Mouse (Mus musculus) neural tube, embryonic 14.5 days (tissue): ENCODE data around the gene Farp1. TPM values are rescaled to one million over a fixed set of nuclear protein-coding genes. Genes with fewer than 3 reads are reported as not detected.
"Not testable (repeated sequence)": the region's sequence is repeated elsewhere in the genome, so short reads cannot be mapped to it uniquely, and the experiment has no call there.

ENCODE experiments used
- ATAC-seq: fragments of 200-750 bp; cut with Nextera tagmentation; 2 replicates; pipeline ENCODE4 v1.8.0; 2017; ENCODE audit warnings: low read depth, mild to moderate bottlenecking, moderate TSS enrichment, moderate library complexity
- H3K27ac ChIP-seq: fragments of 300-500 bp; sonication (generic); 2 replicates; pipeline ENCODE4 v1.5.1; 2014; ENCODE audit warnings: low read depth, mild to moderate bottlenecking, control low read depth, low read length, moderate library complexity, mixed read lengths
- H3K27me3 ChIP-seq: fragments of 300-500 bp; sonication (generic); 2 replicates; pipeline ENCODE4 v1.6.1; 2014; ENCODE audit warnings: low read length; ENCODE audit not compliant: control insufficient read depth, insufficient read depth
- H3K36me3 ChIP-seq: fragments of 300-500 bp; sonication (generic); 2 replicates; pipeline ENCODE4 v1.6.1; 2014; ENCODE audit warnings: low read length, mixed read lengths; ENCODE audit not compliant: control insufficient read depth, insufficient read depth
- H3K4me1 ChIP-seq: fragments of 300-500 bp; sonication (generic); 2 replicates; pipeline ENCODE4 v1.6.1; 2014; ENCODE audit warnings: low read length; ENCODE audit not compliant: control insufficient read depth, insufficient read depth
- H3K4me2 ChIP-seq: fragments of 300-500 bp; sonication (generic); 2 replicates; pipeline ENCODE4 v1.6.1; 2014; ENCODE audit warnings: mild to moderate bottlenecking, low read depth, low read length, control low read depth
- H3K4me3 ChIP-seq: fragments of 300-500 bp; sonication (generic); 2 replicates; pipeline ENCODE4 v1.5.1; 2014; ENCODE audit warnings: low read depth, low read length, control low read depth, mixed read lengths
- H3K9ac ChIP-seq: fragments of 300-500 bp; sonication (generic); replicated peaks from 2 replicates; pipeline ENCODE4 v1.6.1; 2014; ENCODE audit warnings: low read depth, mild to moderate bottlenecking, control low read depth, low read length, mixed read lengths
- H3K9me3 ChIP-seq: fragments of 300-500 bp; sonication (generic); 2 replicates; pipeline ENCODE4 v1.6.1; 2016; ENCODE audit warnings: low read length; ENCODE audit not compliant: control insufficient read depth
- WGBS: fragments of 180-500 bp; shearing (Covaris S2); extraction: QIAGEN DNeasy Blood & Tissue Kit; methylation state at CpG from one replicate; pipeline ENCODE4 v1.1.7; 2014; 5-methylcytosine and 5-hydroxymethylcytosine counted together
- polyA plus RNA-seq: library from polyadenylated mRNA; unstranded; fragments of >200 nt; fragmentation: Nextera tagmentation; extraction: Ambion mirVana; gene quantifications from 2 replicates; pipeline ENCODE4 v1.2.1, GENCODE M21; 2014

Farp1 gene
- polyA plus RNA-seq, 1 experiment from 2014 or later, result 34.9 TPM

- not testable (repeated sequence) for H3K4me2 ChIP-seq, H3K4me3 ChIP-seq, H3K4me1 ChIP-seq, H3K27me3 ChIP-seq, H3K9ac ChIP-seq, ATAC-seq, H3K36me3 ChIP-seq, H3K9me3 ChIP-seq, H3K27ac ChIP-seq
- WGBS, result 97% methylated on average over 3 of the region's 4 CpGs
Measured at GRCm38 (mm10) chr14:121051002-121051401, 16.0 kb downstream of the Farp1 start.

- Histone ChIP-seq H3K27me3 (no peaks in the 10 kb centered on the region), H3K9ac (no peak overlapping the region), H3K36me3 (no peaks in the 10 kb centered on the region), H3K9me3 (no peaks in the 10 kb centered on the region), H3K27ac (no peak overlapping the region; the same call in 1 of the 2 replicates), H3K4me1 (peaks cover 4% of the 10 kb centered on the region; the same call in 1 of the 2 replicates), H3K4me2 (no peak overlapping the region), H3K4me3 (no peak overlapping the region)
- WGBS, result 4% methylated on average over 5 of the region's 5 CpGs
- ATAC-seq, result peak; percentile 34; the same call in 1 of the 2 replicates
Measured at GRCm38 (mm10) chr14:121053020-121053518, 18.1 kb downstream of the Farp1 start.

- H3K27ac ChIP-seq, result no peak overlapping the region
- 62% methylated on average over 5 of the region's 5 CpGs for WGBS
- no peak for ATAC-seq
Measured at GRCm38 (mm10) chr14:121054062-121054461, 19.1 kb downstream of the Farp1 start.

GRCm38 (mm10) chr14:121057750-121058149 is 22.8 kb downstream of the Farp1 start:
- Histone ChIP-seq H3K4me3 (no peak overlapping the region), H3K9ac (no peak overlapping the region), H3K27me3 (no peaks in the 10 kb centered on the region), H3K4me1 (peaks cover 21% of the 10 kb centered on the region), H3K36me3 (no peaks in the 10 kb centered on the region), H3K4me2 (no peak overlapping the region), H3K9me3 (no peaks in the 10 kb centered on the region), H3K27ac (no peak overlapping the region)
- WGBS, result 98% methylated on average over 5 of the region's 5 CpGs
- ATAC-seq, result no peak

More at GRCm38 (mm10) chr14:121054062-121054461, 19.1 kb downstream of the Farp1 start:
- Histone ChIP-seq H3K4me1 (peaks cover 4% of the 10 kb centered on the region; the same call in 1 of the 2 replicates), H3K4me3 (no peak overlapping the region), H3K9ac (no peak overlapping the region), H3K36me3 (no peaks in the 10 kb centered on the region), H3K4me2 (no peak overlapping the region), H3K9me3 (no peaks in the 10 kb centered on the region), H3K27me3 (no peaks in the 10 kb centered on the region)

GRCm38 (mm10) chr14:121058481-121058880 is 23.5 kb downstream of the Farp1 start:
- H3K9ac ChIP-seq, result no peak overlapping the region
- no peak overlapping the region for H3K27ac ChIP-seq
- 100% methylated on average over 1 of the region's 1 CpGs for WGBS
- no peak overlapping the region for H3K4me2 ChIP-seq
- H3K4me1 ChIP-seq, result peaks cover 27% of the 10 kb centered on the region
- H3K9me3 ChIP-seq, result no peaks in the 10 kb centered on the region
- no peak overlapping the region for H3K4me3 ChIP-seq
- H3K36me3 ChIP-seq, result no peaks in the 10 kb centered on the region
- no peaks in the 10 kb centered on the region for H3K27me3 ChIP-seq
- no peak for ATAC-seq

- no peaks in the 10 kb centered on the region for H3K36me3 ChIP-seq
- H3K27ac ChIP-seq, result no peak overlapping the region
- no peaks in the 10 kb centered on the region for H3K27me3 ChIP-seq
- 32% methylated on average over 10 of the region's 10 CpGs for WGBS
- no peaks in the 10 kb centered on the region for H3K9me3 ChIP-seq
- H3K9ac ChIP-seq, result no peak overlapping the region
- H3K4me2 ChIP-seq, result no peak overlapping the region
- H3K4me1 ChIP-seq, result peaks cover 31% of the 10 kb centered on the region
- ATAC-seq, result no peak
- no peak overlapping the region for H3K4me3 ChIP-seq
Measured at GRCm38 (mm10) chr14:121059266-121059665, 24.3 kb downstream of the Farp1 start.

GRCm38 (mm10) chr14:121060484-121060883 is 25.5 kb downstream of the Farp1 start:
- Histone ChIP-seq H3K4me3 (no peak overlapping the region), H3K27me3 (no peaks in the 10 kb centered on the region), H3K27ac (no peak overlapping the region), H3K9me3 (no peaks in the 10 kb centered on the region), H3K36me3 (no peaks in the 10 kb centered on the region), H3K9ac (no peak overlapping the region), H3K4me2 (no peak overlapping the region), H3K4me1 (peaks cover 31% of the 10 kb centered on the region)
- ATAC-seq, result no peak
- 85% methylated on average over 11 of the region's 11 CpGs for WGBS

GRCm38 (mm10) chr14:121061686-121062085 is 26.7 kb downstream of the Farp1 start:
- peaks cover 31% of the 10 kb centered on the region for H3K4me1 ChIP-seq
- H3K36me3 ChIP-seq, result no peaks in the 10 kb centered on the region
- WGBS, result 80% methylated on average over 4 of the region's 4 CpGs
- H3K27ac ChIP-seq, result peak overlapping the region; percentile 75
- H3K9ac ChIP-seq, result 0 out of 2 replicates have a peak overlapping the region, but pooled peaks have one; percentile 12
- ATAC-seq, result no peak
- H3K4me2 ChIP-seq, result no peak overlapping the region
- H3K9me3 ChIP-seq, result no peaks in the 10 kb centered on the region
- no peak overlapping the region for H3K4me3 ChIP-seq
- no peaks in the 10 kb centered on the region for H3K27me3 ChIP-seq

- 16% methylated on average over 14 of the region's 14 CpGs for WGBS
- Histone ChIP-seq H3K36me3 (no peaks in the 10 kb centered on the region), H3K9ac (peak overlapping the region; percentile 16; the same call in 1 of the 2 replicates), H3K27ac (peak overlapping the region; percentile 75), H3K27me3 (no peaks in the 10 kb centered on the region), H3K4me2 (no peak overlapping the region), H3K4me3 (no peak overlapping the region), H3K4me1 (peaks cover 31% of the 10 kb centered on the region), H3K9me3 (no peaks in the 10 kb centered on the region)
- peak; percentile 93 for ATAC-seq
Measured at GRCm38 (mm10) chr14:121062238-121063082, 27.5 kb downstream of the Farp1 start.
